Mouse (Mus musculus) layer of hippocampus, postnatal 14 days (tissue): Measurements from ENCODE around the gene Slc1a4. TPM values are rescaled to one million over a fixed set of nuclear protein-coding genes. Genes with fewer than 3 reads are reported as not detected.

Experiments
- DNase-seq, 2 experiments: peaks; one replicate each; pipeline ENCODE4 v3.0.0; 2021 to 2022; ENCODE audit warnings: low spot score in 2 of 2, mixed read lengths in 1 of 2
- long read RNA-seq, 2 experiments: library from polyadenylated mRNA; stranded (forward); transcript quantifications; one replicate each; pipeline ENCODE4 v2.0.0; 2021
- total RNA-seq, 2 experiments: library from RNA; stranded (reverse); gene quantifications; 2 replicates each; pipeline ENCODE4 v1.2.3; 2021

Slc1a4 gene
- 10 to 100 TPM; 49.1 to 51.3 TPM for total RNA-seq
- long read RNA-seq, experiment 1, transcript Slc1a4-202 (8 exons, 3,926 nt): major isoform, 35 of 40 reads
- long read RNA-seq, experiment 1, partial matches to known transcripts: 4 of 40 reads
- long read RNA-seq, experiment 1, other reads (novel, unspliced or antisense): 1 of 40 reads
- long read RNA-seq, experiment 2, transcript Slc1a4-202 (8 exons, 3,926 nt): major isoform, 41 of 57 reads
- long read RNA-seq, experiment 2, partial matches to known transcripts: 14 of 57 reads
- long read RNA-seq, experiment 2, other reads (novel, unspliced or antisense): 2 of 57 reads

DNA sequence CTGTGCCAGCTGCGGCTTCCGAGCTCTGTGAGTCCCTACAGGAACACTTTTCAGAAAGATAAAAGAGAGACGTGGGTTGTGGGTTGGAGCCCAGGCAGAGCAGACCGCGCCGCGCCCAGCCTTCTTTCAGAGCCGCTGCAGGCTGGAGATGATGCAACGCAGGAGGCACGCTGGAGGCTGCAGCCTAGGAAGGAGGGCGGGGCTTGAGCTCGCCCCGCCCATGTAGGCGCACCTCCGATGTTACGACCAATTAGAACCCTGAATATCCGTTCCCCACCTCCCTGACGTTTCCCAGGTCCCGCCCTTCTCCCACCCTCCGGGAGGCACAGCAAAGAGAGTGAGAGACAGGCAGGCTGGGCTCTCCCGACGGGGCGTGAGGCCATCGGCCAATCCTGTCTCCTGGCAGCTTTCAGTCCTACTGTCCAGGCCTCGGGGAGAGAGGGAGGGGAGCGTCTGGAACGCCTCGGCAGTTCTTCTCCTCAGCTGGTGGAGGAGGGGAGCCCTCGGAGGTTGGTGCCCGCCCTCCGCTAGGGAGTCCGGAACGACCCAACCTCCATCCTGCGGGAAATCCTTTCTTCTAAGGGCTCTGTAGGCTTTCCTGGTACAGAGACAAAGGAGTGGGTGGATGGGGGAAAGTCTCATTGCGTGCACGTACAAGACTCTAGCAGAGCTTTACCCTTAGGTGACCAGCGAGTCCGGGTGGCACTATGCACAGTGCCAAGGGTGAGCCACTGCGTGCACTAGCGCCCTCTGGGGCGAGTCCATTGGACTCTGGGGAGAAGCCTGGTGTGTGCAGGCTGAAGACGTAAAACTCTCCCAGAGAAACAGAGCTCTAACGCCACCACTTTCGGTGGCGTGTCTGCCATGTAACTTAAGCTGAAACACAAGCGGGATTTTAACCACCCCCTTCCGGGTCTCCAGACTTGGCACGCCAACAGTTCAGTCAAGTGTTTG is at the start of gene Slc1a4:
Gene Slc1a4, minus strand, starts transcription at position 153 of the 954 bp plus-strand sequence.
- peak; percentile 93 to 96 for DNase-seq

DNA sequence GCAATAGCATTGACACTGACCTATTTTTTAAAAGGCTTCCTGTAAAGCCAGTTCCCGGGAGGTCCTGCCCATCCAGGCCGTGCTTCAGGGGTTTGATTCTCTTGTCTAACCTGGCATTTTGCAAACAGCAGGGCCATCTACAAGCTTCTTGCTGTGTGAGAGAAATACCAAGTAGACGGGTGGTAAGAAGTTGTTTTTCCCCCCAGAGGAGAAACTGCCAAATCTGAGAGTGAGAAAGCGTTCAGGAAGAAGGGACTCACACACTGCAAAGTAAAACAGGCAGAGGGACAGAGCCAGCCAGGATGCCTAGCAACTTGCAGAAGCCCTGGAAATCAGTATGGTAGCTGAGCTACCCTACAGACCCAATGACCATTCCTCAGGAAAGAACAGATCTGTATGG is 47.6 kb upstream of the Slc1a4 start:
- DNase-seq: peak in 1 of 2 experiments; percentile 40

DNA sequence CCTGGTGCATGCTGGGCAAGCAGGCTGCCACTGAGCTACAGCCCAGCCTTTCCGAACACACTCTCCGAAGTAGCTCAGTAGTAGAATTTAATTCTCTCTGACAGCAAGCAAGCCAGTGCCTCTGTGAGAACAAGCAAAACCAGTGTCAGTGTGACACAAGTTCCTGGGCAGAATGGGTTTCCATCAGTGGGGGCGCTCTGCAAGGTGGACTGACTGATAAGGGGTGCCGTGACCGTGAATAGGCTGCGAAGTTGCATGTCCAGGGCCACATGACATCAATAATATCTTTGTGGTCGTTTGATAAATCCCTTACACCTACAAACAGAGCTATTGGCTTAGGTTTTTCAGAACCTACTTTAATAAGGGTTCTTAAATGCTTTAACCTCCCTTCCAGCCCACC is 44.1 kb upstream of the Slc1a4 start:
- no peak for DNase-seq

DNA sequence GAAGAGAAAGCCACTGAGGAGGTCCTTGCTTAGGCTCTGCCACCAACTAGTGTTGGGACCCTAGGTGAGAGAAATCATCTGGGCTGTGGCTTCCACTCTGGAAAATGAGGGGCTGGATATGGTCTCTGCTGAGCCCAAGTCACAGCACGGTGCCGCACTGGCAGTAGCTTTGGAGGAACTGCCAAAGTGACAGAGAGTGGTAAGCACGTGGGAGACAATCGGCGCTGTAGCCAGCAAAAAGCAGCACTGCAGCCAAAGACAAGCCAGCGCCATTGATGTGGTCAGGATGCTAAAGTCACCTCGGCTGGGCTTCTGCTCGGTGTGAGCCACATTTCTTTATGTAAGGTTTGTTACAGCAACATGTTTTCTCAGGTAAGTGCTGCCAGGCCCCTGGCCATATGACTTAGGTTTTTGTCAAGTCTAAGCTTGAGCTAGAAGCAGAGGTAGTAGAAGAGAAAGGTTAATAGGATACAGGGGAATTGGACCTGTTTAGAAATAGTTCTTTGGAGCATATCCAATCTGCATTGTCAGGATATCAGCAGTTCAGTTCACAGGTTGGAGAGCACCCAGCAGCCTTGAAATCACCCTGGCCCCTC is 40.2 kb upstream of the Slc1a4 start:
- DNase-seq: peak; percentile 44 to 67

DNA sequence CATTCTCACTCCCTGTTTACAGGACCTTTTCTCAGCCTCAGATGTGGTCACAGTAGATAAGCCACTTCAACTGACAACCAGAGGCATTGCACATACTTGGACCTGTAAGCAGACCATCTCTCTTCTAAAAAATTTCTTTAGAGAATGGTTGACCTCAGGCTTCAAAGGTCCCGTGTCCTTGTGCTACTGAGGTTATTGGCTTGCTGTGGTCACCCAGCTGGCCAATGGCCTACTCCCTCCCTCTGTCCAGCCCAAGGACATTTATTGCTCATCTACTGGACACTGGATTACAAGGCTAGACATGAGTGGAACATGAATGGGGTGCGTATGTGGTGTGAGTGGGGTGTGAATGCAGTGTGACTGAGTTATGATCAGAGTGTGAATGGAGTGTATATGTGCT is 38.0 kb upstream of the Slc1a4 start:
- no peak for DNase-seq

DNA sequence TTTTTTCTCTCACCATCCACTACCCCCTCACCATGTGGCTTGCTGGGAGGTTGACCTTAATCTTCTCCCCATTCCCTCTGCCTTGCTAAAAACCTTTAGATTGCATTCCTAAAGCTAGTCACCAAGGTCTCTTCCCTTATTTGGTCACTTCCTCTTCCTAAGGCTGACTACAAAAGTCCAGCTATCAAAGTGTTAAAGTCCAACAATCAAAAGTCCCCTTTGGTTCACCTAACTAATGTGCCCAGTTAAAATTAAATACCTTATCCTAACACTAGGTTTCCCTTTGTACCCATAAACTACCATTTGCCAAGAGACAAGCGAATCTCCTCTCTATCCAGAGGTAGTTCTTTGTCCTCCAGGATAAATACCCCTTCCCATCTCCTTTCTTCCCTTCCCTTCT is 33.9 kb upstream of the Slc1a4 start:
- DNase-seq: no peak

DNA sequence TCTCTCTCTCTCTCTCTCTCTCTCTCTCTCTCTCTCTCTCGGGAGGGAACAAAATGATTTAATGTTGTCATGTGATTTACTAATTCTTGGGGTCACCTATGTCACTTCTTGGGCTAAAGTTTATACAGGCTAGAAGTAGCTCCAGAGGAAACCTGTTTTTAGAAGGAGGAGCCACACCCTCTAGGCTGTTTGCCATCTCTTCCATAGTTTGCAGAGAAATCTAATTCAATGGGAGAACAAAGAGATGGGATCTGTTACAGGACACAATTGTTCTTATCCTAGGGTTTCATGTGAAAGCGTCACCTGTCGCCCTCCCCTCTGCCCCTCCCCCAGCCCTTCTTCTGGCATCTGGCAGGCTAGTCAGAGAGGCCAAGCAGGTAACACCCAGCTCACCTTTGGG is 28.8 kb upstream of the Slc1a4 start:
- no peak for DNase-seq

DNA sequence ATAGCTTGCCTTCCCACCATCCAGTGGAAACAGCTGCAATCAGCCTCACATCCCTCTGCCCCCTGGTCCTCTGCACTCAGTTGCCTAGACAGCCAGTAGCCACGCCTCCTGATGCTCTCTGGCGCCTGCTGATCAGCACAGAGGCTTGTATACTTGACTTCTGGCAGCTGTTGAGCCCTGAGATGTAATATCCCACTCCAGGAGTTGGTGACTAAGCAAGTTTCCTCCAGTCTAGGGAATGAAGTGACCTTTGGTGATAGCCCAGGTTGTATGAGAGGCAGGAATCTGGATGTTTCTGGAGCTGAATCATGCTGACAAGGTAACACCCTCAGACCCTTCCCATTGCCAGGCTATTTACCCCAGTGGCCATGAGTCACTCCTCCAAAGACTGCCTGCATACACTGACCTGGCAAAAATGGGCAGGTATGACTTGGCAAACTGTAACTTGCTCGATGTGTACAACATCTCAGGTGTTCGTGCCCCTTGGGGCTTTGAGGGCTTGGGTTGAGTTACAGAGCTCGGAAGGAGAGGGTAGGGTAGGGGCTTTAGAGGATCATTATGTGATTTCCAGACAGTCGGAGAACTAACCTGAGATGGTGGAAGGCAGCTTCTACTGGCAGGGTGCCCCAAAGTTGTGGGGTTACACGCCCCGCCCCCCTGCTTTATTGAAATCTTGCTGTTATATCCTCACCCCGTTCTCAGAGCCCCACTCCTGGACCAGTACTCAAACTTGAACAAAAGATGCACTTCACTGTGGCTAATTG is 25.4 kb upstream of the Slc1a4 start:
- no peak for DNase-seq

DNA sequence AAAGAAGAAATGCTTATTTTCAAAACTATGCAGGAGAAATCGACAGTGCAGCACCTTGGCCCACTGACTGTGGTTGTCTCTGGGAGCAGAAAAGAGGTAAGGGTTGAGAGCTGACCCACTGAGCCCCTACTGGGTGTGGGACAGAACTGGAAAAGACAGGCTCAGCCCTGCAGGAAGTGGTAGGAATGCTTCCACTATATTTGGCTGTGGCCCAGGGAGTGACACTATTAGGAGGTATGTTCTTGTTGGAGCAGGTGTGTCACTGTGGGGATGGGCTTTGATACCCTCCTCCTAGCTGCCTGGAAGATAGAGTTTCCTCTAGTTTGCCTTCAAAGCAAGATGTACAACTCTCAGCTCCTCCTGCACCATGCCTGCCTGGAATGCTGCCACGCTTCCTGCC is 16.0 kb upstream of the Slc1a4 start:
- no peak for DNase-seq

DNA sequence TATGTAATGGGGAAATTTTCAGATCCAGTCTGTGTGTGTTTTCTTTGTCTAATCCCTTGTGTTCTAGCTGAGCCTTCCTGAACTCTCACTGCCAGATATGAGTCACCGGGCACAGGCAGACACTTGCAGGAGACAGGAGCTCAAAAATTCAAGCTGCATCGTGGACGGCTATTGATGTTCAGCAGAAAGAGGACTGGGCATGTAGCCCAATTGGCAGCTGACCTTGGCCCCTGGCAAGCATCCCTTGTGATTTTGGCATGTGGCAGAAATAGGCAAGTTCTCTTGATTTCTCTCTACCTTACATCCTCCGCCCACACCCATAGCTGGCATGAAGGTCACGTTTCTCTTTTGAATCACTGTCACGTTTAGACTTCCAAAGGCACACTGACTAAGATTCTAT is 15.0 kb upstream of the Slc1a4 start:
- peak; percentile 75 to 89 for DNase-seq

DNA sequence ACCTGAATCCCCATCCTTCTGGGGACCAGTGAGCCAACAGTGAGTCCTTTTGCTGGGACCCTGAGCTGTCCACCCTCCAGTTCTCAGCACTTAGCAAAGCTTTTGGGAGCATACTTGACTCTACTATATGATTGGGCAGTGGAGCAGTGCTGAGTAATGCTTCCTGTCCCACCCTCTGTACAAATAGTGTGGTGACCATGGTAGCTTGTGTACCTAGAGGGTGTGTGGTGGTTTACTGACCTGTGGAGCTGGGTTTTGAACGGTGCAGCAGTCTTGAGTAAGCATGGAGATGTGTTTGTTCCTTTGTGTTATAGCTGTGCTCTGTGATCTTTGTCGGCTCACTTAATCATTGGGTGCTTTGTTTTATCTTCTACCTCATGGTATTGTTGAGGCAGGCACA is 13.9 kb upstream of the Slc1a4 start:
- no peak for DNase-seq

DNA sequence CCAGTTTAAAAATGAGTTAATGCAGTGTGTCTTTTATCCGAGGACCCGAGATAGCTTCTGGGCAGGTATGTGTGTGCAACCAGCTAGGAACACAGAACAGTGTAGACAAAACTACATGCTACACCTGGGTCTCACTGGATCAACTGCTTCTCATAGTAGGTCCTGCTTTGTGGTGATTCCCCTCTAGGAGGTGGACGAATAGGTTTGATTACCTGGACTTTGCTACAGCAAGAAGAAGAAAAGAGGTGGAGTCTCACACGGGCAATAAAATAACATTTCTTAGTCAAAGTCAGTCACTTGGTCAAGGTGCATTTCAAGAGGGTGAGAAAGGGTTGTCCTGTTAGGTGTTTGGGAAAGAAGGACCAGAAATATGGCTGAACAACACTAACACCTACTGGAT is 11.4 kb upstream of the Slc1a4 start:
- no peak for DNase-seq

DNA sequence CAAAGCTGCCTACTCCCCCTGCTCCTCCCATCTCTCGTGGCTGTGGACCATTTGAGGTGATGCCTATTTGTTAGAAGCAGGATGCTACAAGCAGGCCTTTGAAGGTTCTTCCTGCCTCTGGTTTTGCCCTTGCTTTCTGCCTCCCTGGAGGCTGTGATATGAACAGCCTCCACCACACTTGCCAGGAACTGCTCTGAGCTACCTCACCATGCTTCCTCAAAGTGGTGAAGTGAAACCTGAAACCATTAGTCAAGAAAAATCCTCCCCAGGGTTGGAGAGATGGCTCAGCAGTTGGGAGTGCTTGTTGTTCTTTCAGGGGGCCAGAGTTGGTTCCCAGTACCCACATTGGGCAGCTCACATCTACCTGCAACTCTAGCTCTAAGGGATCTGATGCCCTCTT is 9.1 kb upstream of the Slc1a4 start:
- no peak for DNase-seq

DNA sequence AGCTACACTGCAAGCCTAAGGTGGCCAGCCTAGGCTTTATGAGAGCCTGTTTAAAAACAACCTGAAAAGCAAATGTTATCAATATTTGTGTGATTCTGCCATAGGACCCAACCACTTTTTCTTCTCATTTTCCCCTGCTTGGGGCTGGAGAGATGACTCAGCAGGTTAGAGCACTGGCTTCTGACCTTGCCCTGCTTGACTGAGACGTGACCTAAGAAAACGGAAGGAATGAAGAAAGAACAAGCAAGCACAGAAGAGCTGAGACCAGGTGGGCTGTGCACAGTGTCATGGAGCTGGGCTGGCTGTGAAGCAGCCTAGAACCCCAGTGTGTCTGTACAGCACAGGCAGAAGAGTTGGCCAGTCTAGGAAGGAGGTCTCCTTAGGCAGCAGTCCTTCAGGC is 6.2 kb upstream of the Slc1a4 start:
- DNase-seq: no peak

DNA sequence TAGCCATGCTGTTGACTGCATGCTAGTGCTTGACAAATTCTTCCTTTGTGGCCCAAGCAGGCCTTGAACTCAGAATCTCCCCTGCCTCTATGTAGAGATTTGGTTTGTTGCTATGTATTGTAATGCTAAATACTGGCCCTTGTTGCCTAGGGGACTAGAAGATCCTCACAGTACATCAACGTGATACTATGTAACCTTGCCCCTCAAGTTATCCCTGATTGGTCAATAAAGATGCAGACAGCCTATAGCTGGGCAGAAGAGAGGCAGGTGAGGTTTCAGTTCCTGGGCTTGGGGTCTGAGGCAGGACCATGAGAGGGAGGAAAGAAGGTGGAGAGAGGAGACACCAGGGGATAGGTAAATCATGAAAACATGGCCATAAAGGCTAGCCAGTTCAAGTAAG is 1.8 kb upstream of the Slc1a4 start:
- DNase-seq: no peak

DNA sequence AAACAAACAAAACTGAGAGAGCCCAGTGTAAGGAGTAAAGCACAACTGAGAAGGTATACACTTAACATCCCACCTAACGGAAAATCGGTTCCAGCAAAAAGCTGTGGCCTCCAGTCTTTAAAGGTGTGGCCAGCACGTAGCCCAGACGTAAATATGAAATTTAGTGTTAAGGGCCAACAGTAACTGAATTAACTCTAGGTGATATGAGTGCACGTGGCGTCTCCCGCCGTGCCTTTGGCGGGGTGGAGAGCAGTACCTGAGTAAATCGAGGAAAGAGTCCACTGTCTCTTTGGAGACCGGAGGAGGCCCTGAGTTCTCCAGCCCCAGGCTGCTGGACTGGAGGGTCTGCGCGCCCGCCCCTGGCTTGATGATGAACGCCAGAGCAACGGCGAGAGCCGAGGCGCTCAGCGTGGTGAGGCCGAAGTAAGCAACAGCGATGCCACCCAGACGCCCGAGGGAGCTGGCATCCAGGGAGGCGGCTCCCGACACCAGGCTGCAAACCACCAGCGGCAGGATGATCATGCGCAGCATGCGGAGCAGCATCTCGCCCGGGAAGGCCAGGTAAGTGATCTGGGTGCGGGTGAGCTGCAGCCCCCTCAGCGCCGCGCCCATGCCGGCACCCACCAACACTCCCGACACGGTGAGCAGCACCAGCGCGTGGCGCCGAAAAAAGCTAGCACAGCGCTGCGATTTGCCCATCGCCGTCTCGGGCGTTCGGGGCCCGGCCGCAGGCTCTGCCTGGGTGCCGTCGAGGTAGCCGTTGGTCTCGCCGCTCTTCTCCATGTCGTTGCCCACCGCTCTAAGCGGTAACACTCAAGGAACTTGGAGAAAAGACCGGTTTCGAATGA is 599 bp downstream of the Slc1a4 start:
- DNase-seq: peak; percentile 52 to 65

DNA sequence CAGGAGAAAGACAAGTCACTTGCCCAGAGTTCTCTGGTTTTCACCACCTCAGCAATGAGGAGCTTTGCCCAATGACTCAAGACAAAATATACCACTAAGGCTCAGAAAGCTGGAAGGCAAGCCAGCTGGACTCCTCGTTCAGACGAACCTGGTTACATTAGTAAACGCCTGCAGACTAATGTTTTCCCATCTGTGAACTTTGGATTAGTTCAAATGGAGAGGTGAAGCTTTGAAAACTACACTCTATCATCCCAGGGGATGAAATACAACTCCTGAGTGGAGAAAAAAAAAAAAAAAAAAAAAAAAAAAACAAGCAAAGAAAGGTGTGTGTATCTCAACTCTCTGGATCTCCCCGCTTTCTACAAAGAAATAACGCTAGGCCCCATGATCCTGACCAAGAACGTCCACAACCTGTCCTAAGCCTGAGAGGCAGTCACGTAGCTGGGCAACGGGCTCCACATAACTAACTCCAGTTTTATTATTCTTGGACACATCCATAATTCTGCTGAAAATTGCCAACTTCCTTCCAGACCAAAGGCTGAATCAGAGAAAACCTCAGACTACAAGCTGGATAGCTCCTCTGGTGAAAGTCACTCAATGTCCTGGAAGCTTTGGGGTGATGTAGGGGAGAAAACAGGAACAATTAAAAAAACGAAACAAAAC is 1.4 kb downstream of the Slc1a4 start:
- DNase-seq: no peak

DNA sequence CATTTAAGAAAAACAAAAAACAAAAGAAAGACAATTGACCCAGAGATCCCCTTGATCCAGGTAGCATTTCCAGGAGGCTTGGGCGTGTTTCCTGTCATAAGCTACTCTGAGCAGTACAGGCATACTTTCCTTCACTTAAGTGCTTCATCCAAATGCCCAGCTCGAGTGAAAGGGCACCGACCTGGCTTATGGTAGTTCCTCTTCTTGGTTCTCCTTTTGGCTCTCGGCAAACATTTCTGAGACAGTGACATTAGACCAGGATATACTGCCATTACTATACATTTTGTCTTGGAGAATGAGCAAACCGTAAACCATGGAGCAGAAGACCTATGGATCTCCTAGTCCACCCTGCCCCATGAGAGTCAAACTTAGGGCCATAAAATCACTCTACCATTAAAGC is 2.8 kb downstream of the Slc1a4 start:
- no peak for DNase-seq

DNA sequence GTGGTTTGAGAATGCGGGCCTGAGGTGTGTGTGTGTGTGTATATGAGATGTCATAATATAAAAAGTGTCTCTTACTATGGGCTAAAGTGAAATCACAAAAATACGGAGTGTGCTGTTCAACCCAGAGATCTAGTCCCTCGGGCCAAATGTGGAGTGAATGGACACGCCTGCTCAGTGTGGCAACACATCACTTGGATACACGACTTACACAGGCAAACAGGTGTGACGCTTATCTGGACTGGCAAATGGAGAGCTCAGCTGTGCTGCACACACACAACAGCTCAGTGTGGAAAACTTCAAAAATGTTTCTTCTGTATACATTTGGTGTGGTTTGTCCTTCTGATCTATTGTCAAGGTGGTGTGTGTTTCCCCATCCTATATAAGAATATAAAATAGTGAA is 3.7 kb downstream of the Slc1a4 start:
- no peak for DNase-seq
